Mouse (Mus musculus) megakaryocyte, embryonic 14.5 days (primary cell): ENCODE data around the gene Cyp21a1. TPM values are rescaled to one million over a fixed set of nuclear protein-coding genes. Genes with fewer than 3 reads are reported as not detected.
"Not testable (repeated sequence)": the region's sequence is repeated elsewhere in the genome, so short reads cannot be mapped to it uniquely, and the experiment has no call there.

ENCODE experiments used
- H3K27me3 ChIP-seq: replicated peaks from 2 replicates; pipeline ENCODE3; 2012; ENCODE audit warnings: inconsistent platforms
- H3K36me3 ChIP-seq: replicated peaks from 2 replicates; pipeline ENCODE3; 2012; ENCODE audit warnings: low read length, inconsistent platforms, mixed read lengths
- H3K4me1 ChIP-seq: 2 replicates; pipeline ENCODE4 v1.6.1; 2012; ENCODE audit warnings: inconsistent platforms
- H3K4me3 ChIP-seq: replicated peaks from 2 replicates; pipeline ENCODE3; 2012; ENCODE audit warnings: moderate library complexity, mild to moderate bottlenecking, inconsistent platforms
- H3K9me3 ChIP-seq: 2 replicates; pipeline ENCODE4 v1.6.1; 2012; ENCODE audit warnings: inconsistent platforms
- FLI1 ChIP-seq: IDR thresholded peaks from 2 replicates; pipeline ENCODE4 v1.6.1; 2012; ENCODE audit warnings: low read length, inconsistent platforms, mixed read lengths
- GATA1 ChIP-seq: IDR thresholded peaks from 3 replicates; pipeline ENCODE4 v1.6.1; 2012; ENCODE audit warnings: mixed read lengths, low read length, inconsistent platforms, borderline replicate concordance
- polyA plus RNA-seq: library from polyadenylated mRNA; stranded (reverse); fragments of >175 nt; gene quantifications from 2 replicates; pipeline ENCODE4 v1.2.3, GENCODE M21; 2012; ENCODE audit warnings: low replicate concordance; ENCODE audit not compliant: insufficient read depth

The Cyp21a1 gene
- polyA plus RNA-seq, 1 experiment = not detected

GRCm38 (mm10) chr17:34807176-34807575 is 2.8 kb upstream of the Cyp21a1 start:
- TF ChIP-seq FLI1 (no peak), GATA1 (no peak)
- H3K4me3 ChIP-seq = no peak overlapping the region

GRCm38 (mm10) chr17:34804871-34805562 is 656 bp upstream of the Cyp21a1 start:
- Histone ChIP-seq H3K27me3 (no peaks in the 10 kb centered on the region), H3K9me3 (peaks cover 36% of the 10 kb centered on the region), H3K4me3 (no peak overlapping the region), H3K36me3 (no peaks in the 10 kb centered on the region), H3K4me1 (no peaks in the 10 kb centered on the region)
- TF ChIP-seq FLI1 = no peak
- no peak for TF ChIP-seq GATA1

More at GRCm38 (mm10) chr17:34807176-34807575, 2.8 kb upstream of the Cyp21a1 start:
- no peaks in the 10 kb centered on the region for H3K4me1 ChIP-seq
- H3K27me3 ChIP-seq = no peaks in the 10 kb centered on the region
- H3K36me3 ChIP-seq = no peaks in the 10 kb centered on the region
- H3K9me3 ChIP-seq = peaks cover 27% of the 10 kb centered on the region

- not testable (repeated sequence) for H3K4me3 ChIP-seq, H3K4me1 ChIP-seq, H3K36me3 ChIP-seq, H3K27me3 ChIP-seq
- H3K9me3 ChIP-seq = peaks cover 40% of the 10 kb centered on the region
These were observed 994 bp downstream of the Cyp21a1 start for GRCm38 (mm10) chr17:34803367-34803766.

- not testable (repeated sequence) for H3K36me3 ChIP-seq, H3K4me3 ChIP-seq, H3K4me1 ChIP-seq, H3K27me3 ChIP-seq
- peaks cover 40% of the 10 kb centered on the region for H3K9me3 ChIP-seq
These were observed 1.6 kb downstream of the Cyp21a1 start for GRCm38 (mm10) chr17:34802756-34803155.

GRCm38 (mm10) chr17:34800781-34801305 is 3.5 kb downstream of the Cyp21a1 start:
- not testable (repeated sequence) for H3K36me3 ChIP-seq, H3K27me3 ChIP-seq, H3K4me3 ChIP-seq, H3K4me1 ChIP-seq
- peaks cover 44% of the 10 kb centered on the region for H3K9me3 ChIP-seq

- Histone ChIP-seq H3K4me1 (no peaks in the 10 kb centered on the region), H3K36me3 (no peaks in the 10 kb centered on the region), H3K9me3 (peaks cover 39% of the 10 kb centered on the region), H3K4me3 (no peak overlapping the region), H3K27me3 (no peaks in the 10 kb centered on the region)
- TF ChIP-seq FLI1 (no peak), GATA1 (no peak)
These were observed 4.8 kb downstream of the Cyp21a1 start for GRCm38 (mm10) chr17:34799531-34799925.

GRCm38 (mm10) chr17:34798866-34799530 is 5.4 kb downstream of the Cyp21a1 start:
- Histone ChIP-seq H3K9me3 (peaks cover 34% of the 10 kb centered on the region), H3K4me3 (no peak overlapping the region), H3K4me1 (no peaks in the 10 kb centered on the region), H3K36me3 (no peaks in the 10 kb centered on the region), H3K27me3 (no peaks in the 10 kb centered on the region)
- TF ChIP-seq GATA1 = no peak
- no peak for TF ChIP-seq FLI1

- not testable (repeated sequence) for H3K4me1 ChIP-seq, H3K27me3 ChIP-seq, H3K4me3 ChIP-seq, H3K36me3 ChIP-seq
- peaks cover 32% of the 10 kb centered on the region for H3K9me3 ChIP-seq
These were observed 6.3 kb downstream of the Cyp21a1 start for GRCm38 (mm10) chr17:34798071-34798470.

- not testable (repeated sequence) for H3K36me3 ChIP-seq, H3K4me1 ChIP-seq, H3K4me3 ChIP-seq, H3K27me3 ChIP-seq
- peaks cover 34% of the 10 kb centered on the region for H3K9me3 ChIP-seq
These were observed 7.0 kb downstream of the Cyp21a1 start for GRCm38 (mm10) chr17:34797211-34797995.

GRCm38 (mm10) chr17:34796311-34797140 is 7.8 kb downstream of the Cyp21a1 start:
- TF ChIP-seq GATA1 (no peak), FLI1 (no peak)

More at GRCm38 (mm10) chr17:34796311-34797140, 7.8 kb downstream of the Cyp21a1 start:
- H3K4me3 ChIP-seq = no peak overlapping the region
- no peaks in the 10 kb centered on the region for H3K4me1 ChIP-seq
- no peaks in the 10 kb centered on the region for H3K36me3 ChIP-seq
- H3K27me3 ChIP-seq = no peaks in the 10 kb centered on the region
- H3K9me3 ChIP-seq = peaks cover 33% of the 10 kb centered on the region
